Mouse (Mus musculus) heart, adult 2 months (tissue): ENCODE measurements at regions not wholly inside any gene's neighbourhood (a gene's known extent, or its start where the extent isn't known, plus 50 kb on each side); places are given as distances from the start of the nearest gene placed in this dataset.

Source experiments
- CTCF ChIP-seq: fragments of 200-600 bp; IDR thresholded peaks from 2 replicates; pipeline ENCODE4 v1.8.1; 2022; ENCODE audit warnings: antibody characterized with exemption, mild to moderate bottlenecking, moderate library complexity
- EP300 ChIP-seq: fragments of 200-500 bp; IDR thresholded peaks from 2 replicates; pipeline ENCODE4 v1.6.1; 2011; ENCODE audit warnings: low read depth, low read length, control low read depth; ENCODE audit not compliant: insufficient read depth

DNA sequence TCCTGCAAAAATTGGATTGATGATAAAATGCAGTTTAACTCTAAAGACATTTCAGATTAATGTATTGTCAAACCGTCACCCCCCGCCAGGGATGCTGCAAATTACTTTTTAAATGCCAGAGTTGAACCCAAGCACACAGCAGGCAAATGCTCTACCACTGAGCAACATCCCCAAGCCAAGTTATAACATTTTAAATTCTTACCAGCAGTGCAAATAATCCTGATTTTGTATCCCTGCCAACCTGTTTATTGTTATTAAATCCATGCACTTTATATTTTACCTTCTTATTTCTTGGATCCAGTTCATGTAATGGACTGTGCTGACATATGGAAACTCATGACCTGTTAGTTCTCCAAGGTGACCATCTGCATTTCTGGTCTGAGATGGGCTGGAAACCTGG, 161.3 kb downstream of the Plpp3 start:
- no peak for TF ChIP-seq CTCF
- TF ChIP-seq EP300: no peak
